ENCODE assay signal across 8 mouse cellular contexts in the genomic region with DNA sequence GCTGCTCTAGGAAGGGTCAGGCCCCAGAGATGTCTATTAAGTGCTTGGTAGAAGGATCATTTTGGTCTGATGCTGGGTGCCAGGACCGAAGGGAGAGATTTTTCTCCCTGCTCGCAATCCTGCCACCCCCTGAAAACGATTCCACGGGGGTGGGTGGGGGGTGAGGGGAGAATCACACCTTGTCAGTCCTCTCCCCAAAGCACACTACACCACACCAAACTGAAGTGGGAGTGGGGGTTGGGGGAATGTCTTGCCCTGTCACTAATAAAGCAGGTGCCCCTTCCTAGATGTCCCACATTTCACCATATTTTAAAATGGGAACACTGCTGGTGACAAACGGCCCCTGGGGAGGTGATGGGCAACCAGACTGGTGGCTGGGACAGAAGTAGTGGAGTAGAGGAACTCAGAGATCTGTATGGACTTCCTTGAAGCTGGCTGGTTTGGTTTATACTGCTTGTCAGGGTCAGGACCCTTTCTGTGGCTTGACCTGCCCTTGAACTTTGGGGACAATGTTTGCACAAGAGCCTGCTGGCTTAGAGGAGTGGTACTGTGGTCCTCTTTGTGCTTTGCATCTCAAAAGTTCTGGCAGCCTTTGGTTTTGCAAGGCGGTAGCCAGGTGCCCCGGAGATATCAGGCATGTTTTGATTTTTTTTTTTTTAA.
DNase-seq lines count a peak whose midpoint lies in the region; ATAC-seq and TF ChIP-seq lines count a peak whose summit lies in the region.

No protein-coding gene starts in this region.

- no peak for TF ChIP-seq POLR2A in liver, adult 2 months (IDR thresholded peaks at IDR 0.05; ENCODE audit: extremely low read depth, insufficient read depth, low read length)
- no peak for TF ChIP-seq POLR2A in cortical plate, adult 2 months (IDR thresholded peaks at IDR 0.05; ENCODE audit: extremely low read depth, insufficient read depth, low read length)

- peak overlapping the region; percentile 66 for H3K4me3 ChIP-seq in liver, adult 2 months (ENCODE audit: insufficient read depth, low read depth, low read length)
- peak overlapping the region; percentile 82 for H3K4me3 ChIP-seq in cortical plate, adult 2 months (ENCODE audit: insufficient read depth, low read length)
- H3K4me3 ChIP-seq in hindbrain, embryonic 13.5 days: peak overlapping the region; percentile 63

- H3K79me2 ChIP-seq in liver, adult 2 months (ENCODE audit: control insufficient read depth, insufficient read depth, low read length): peaks cover 4% of the 10 kb centered on the region; the same call in 1 of the 2 replicates

- H3K36me3 ChIP-seq in liver, adult 2 months (ENCODE audit: control insufficient read depth, insufficient read depth, low read length): no peaks in the 10 kb centered on the region
- no peaks in the 10 kb centered on the region for H3K36me3 ChIP-seq in hindbrain, embryonic 13.5 days

- H3K27me3 ChIP-seq in liver, adult 2 months (ENCODE audit: control insufficient read depth, insufficient read depth, low read length): peaks cover 9% of the 10 kb centered on the region; the same call in 1 of the 2 replicates
- H3K27me3 ChIP-seq in hindbrain, embryonic 13.5 days: peaks cover 35% of the 10 kb centered on the region

- H3K9me3 ChIP-seq in hindbrain, embryonic 13.5 days: no peaks in the 10 kb centered on the region

- H3K4me1 ChIP-seq in liver, adult 2 months (ENCODE audit: control insufficient read depth, insufficient read depth, low read length): 0 out of 2 replicates have a peak, but pooled peaks cover 1% of the 10 kb centered on the region
- peaks cover 12% of the 10 kb centered on the region; the same call in 1 of the 2 replicates for H3K4me1 ChIP-seq in cortical plate, adult 2 months (ENCODE audit: control insufficient read depth, insufficient read depth, low read length)
- H3K4me1 ChIP-seq in hindbrain, embryonic 13.5 days (replicated peaks): peaks cover 39% of the 10 kb centered on the region

- 0 out of 2 replicates have a peak, but pooled peaks have one; percentile 28 for ATAC-seq in hindbrain, embryonic 13.5 days (ENCODE audit: low FRiP score)

- DNase-seq in liver, adult 2 months (ENCODE audit: extremely low read depth, low read depth, low spot score): no peak
- DNase-seq in liver: no peak
- peak; percentile 69 for DNase-seq in lung, postnatal 25 days (ENCODE audit: low spot score)
- no peak for DNase-seq in layer of hippocampus, adult 9-10 months (ENCODE audit: low spot score)
- no peak for DNase-seq in Muller cell, postnatal 12 days (ENCODE audit: inconsistent ontology term)
- no peak for DNase-seq in ovary, postnatal 10 days (ENCODE audit: low spot score)

- H3K9ac ChIP-seq in liver, adult 2 months (ENCODE audit: low read depth, low read length): peak overlapping the region; percentile 68
- H3K9ac ChIP-seq in hindbrain, embryonic 13.5 days: peak overlapping the region; percentile 83

- 11% methylated on average over 7 of the region's 7 CpGs for WGBS in liver, adult 2 months
- WGBS in hindbrain, embryonic 13.5 days: 9% methylated on average over 7 of the region's 7 CpGs

- H3K4me2 ChIP-seq in hindbrain, embryonic 13.5 days: peak overlapping the region; percentile 74

- no peak overlapping the region; the same call in 1 of the 2 replicates for H3K27ac ChIP-seq in liver, adult 2 months (replicated peaks; ENCODE audit: insufficient read depth, low read depth, low read length)
- H3K27ac ChIP-seq in cortical plate, adult 2 months (ENCODE audit: insufficient read depth, low read length): peak overlapping the region; percentile 98
- peak overlapping the region; percentile 91 for H3K27ac ChIP-seq in hindbrain, embryonic 13.5 days

- no peak for TF ChIP-seq CTCF in liver, adult 2 months (IDR thresholded peaks at IDR 0.05; ENCODE audit: low read depth, low read length)
- TF ChIP-seq CTCF in cortical plate, adult 2 months (IDR thresholded peaks at IDR 0.05; ENCODE audit: extremely low read depth, insufficient read depth, low read length): no peak
